Mouse (Mus musculus): ENCODE data around the gene Gltp. TPM values are rescaled to one million over a fixed set of nuclear protein-coding genes. Genes with fewer than 3 reads are reported as not detected.

Gltp gene
- total RNA-seq, 2 experiments from 2014 or later: 20.5 to 23.2 TPM

GRCm38 (mm10) chr5:114707265-114708068, 16.7 kb upstream of the Gltp start, which contains the start of gene Tchp:
Gene Tchp, plus strand, starts transcription at chr5:114707760.
- intact Hi-C loops (cut with DNase I): no loop called here
- DNase-seq (ENCODE audit: extremely low spot score in 1 of 2, low spot score in 2 of 2): peak; percentile 93 to 96

- intact Hi-C loops (cut with DNase I): no loop called here
- no peak for DNase-seq (ENCODE audit: extremely low spot score in 1 of 2, low spot score in 2 of 2)
Observed at GRCm38 (mm10) chr5:114702403-114703392, 11.9 kb upstream of the Gltp start.

DNA sequence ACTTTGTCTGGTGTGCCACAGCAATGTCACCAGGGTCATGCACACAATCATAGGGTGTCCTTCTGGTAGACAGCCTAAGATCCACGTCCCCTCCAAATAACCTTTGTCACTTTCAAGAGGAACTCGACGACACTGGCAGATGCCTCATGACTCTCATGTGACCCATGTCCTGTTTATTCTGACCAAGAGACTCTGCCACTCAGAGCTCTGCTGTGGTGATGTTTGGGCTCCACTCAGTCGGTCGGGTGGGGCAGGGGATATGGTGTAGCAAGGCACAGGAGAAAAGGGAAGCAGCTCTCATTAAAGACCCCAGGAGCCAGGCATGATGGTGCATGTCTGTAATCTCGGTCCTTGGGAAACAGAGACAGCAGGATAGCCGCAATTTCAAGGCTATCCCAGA, 8.2 kb upstream of the Gltp start:
- DNase-seq (ENCODE audit: extremely low spot score in 1 of 2, low spot score in 2 of 2): no peak
- intact Hi-C loops (cut with DNase I): no loop called here

GRCm38 (mm10) chr5:114698044-114698746, 7.4 kb upstream of the Gltp start:
- DNase-seq (ENCODE audit: extremely low spot score in 1 of 2, low spot score in 2 of 2): peak; percentile 74 to 86

DNA sequence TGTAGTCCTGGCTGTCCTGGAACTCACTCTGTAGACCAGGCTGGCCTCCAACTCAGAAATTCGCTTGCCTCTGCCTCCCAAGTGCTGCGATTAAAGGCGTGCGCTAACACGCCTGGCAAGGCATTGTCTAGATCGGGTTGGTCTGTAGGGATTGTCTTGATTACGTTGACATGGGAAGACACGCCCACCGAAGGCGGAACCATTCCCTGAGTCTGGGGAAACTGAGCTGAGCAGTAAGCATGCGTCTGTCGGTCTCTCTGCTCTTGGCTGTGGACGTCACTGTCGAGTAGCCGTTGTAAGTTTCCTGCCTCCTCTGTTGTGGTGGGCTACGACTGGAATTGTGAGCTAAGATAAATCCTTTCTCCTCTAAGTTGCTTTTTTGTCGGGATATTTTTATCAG, 6.2 kb upstream of the Gltp start:
- intact Hi-C loops (cut with DNase I): no loop called here
- DNase-seq (ENCODE audit: extremely low spot score in 1 of 2, low spot score in 2 of 2): no peak

More at GRCm38 (mm10) chr5:114698044-114698746, 7.4 kb upstream of the Gltp start:
- intact Hi-C loops (cut with DNase I): no loop called here

DNA sequence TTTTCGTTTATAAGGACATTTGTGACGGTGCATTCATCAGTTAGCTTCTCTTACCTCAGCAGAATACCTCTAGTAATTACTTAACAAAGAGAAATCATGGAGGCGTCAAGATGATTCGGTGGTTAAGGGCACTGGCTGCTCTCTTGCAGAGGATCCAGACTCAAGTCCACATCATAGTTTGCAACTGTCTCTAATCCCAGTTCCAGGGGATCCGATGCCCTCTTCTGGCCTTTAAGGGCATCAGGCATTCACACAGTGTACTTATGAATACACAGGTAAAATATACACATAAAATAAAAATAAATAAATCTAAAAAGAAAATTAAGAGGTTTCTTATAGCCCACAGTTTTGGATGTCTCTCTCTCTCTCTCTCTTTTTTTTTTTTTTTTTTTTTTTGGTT, 5.0 kb upstream of the Gltp start:
- intact Hi-C loops (cut with DNase I): no loop called here
- DNase-seq (ENCODE audit: extremely low spot score in 1 of 2, low spot score in 2 of 2): no peak

GRCm38 (mm10) chr5:114689700-114690366, 951 bp downstream of the Gltp start:
- intact Hi-C loops (cut with DNase I): loop anchor here (5.0 kb wide), 1 partner anchor 53 kb away; no protein-coding TSS in a partner anchor
- DNase-seq (ENCODE audit: extremely low spot score in 1 of 2, low spot score in 2 of 2): no peak

GRCm38 (mm10) chr5:114688703-114689102, 2.1 kb downstream of the Gltp start:
- intact Hi-C loops (cut with DNase I): no loop called here
- peak in 1 of 2 experiments; percentile 38 for DNase-seq (ENCODE audit: extremely low spot score in 1 of 2, low spot score in 2 of 2)

GRCm38 (mm10) chr5:114687901-114688300, 2.9 kb downstream of the Gltp start:
- intact Hi-C loops (cut with DNase I): no loop called here

GRCm38 (mm10) chr5:114686726-114687210, 4.0 kb downstream of the Gltp start:
- intact Hi-C loops (cut with DNase I): no loop called here

More at GRCm38 (mm10) chr5:114687901-114688300, 2.9 kb downstream of the Gltp start:
- no peak for DNase-seq (ENCODE audit: extremely low spot score in 1 of 2, low spot score in 2 of 2)

GRCm38 (mm10) chr5:114685986-114686385, 4.8 kb downstream of the Gltp start:
- DNase-seq (ENCODE audit: extremely low spot score in 1 of 2, low spot score in 2 of 2): no peak
- intact Hi-C loops (cut with DNase I): no loop called here

More at GRCm38 (mm10) chr5:114686726-114687210, 4.0 kb downstream of the Gltp start:
- DNase-seq (ENCODE audit: extremely low spot score in 1 of 2, low spot score in 2 of 2): no peak

DNA sequence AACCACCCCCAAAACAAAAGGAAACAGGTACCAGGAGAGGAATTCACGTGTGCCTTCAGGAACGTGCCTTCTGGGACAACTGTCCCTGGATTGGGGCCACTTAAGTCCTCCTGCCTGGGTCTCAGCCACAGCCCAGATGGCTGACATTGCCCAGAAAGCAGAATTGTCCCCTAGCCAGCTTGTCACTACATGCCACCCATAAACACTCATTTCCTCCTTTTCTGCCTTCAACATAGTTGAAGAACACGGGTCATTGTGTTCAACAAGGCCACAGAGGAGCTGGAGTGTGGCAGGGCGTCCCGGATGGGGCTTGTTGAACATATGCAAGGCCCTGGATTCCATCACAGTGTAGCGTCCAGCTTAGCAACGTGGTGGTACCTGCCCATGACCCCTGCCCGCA, 9.1 kb downstream of the Gltp start:
- intact Hi-C loops (cut with DNase I): no loop called here

DNA sequence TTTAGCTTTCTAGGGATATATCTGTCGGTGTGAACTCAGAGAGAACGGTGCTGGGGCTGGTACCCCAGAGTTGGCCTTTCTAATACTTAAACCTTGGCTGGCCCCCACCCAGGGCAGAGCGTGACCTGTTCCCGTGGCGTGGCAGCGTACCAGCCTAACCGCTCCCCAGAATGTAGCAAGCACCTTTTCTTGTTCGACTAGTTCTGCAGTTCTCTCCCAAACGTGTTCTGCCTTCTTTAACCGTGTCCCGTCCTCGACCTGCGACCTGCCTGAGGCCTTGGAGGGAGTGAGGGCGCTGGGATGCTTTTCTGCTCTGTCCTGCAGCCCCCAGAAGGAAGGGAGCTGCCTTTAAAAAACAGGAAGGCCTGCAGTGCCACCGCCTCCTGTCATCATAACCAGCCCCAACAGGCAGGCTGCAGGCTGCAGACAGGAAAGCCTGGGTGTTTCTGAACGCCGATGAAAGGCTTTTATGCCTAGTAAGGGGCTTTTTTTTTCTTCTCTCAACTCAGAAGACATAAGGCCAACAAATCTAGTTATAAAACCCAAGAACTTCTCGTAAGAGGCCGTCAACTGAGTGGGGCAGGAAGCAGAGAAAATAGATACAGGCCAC, 10.0 kb downstream of the Gltp start:
- intact Hi-C loops (cut with DNase I): no loop called here
- no peak for DNase-seq (ENCODE audit: extremely low spot score in 1 of 2, low spot score in 2 of 2)

More for the DNA sequence above, 9.1 kb downstream of the Gltp start:
- DNase-seq (ENCODE audit: extremely low spot score in 1 of 2, low spot score in 2 of 2): no peak

DNA sequence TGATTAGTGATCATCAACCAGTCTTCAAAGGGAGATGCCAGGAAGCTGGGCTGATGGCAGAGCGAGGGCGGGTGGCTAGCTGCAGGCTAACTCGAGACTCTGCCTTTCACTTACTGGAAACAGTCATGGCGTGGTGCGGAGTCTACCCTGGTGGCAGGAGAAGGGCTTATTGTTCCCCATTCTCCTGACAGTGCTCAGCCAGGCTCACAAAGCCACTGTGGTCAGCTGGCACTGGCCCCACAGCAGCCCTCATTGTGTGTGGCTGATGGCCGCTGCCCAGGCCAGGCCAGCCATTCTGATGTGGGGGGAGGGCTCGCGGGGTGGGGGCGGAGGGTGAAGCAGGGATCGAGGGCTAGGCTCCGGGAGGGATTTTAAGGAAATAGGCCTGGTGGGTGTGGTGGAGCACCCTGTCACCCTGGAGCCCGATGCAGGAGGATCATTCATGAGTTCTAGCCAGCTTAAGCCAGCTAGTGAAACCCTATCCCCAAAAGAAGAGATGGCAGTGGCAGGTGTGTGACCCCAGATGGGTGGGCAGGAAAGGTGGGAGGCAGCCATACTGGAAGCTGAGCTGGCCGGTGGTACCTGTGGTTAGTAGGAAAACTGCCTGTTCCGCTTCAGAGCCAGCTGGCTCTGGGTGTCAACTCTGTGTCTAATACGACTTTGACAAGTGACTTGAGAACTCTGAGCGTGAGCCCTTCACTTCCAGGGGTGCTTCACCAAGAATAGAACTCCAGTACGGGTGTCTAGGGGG, 10.8 kb downstream of the Gltp start:
- no peak for DNase-seq (ENCODE audit: extremely low spot score in 1 of 2, low spot score in 2 of 2)
- intact Hi-C loops (cut with DNase I): no loop called here

DNA sequence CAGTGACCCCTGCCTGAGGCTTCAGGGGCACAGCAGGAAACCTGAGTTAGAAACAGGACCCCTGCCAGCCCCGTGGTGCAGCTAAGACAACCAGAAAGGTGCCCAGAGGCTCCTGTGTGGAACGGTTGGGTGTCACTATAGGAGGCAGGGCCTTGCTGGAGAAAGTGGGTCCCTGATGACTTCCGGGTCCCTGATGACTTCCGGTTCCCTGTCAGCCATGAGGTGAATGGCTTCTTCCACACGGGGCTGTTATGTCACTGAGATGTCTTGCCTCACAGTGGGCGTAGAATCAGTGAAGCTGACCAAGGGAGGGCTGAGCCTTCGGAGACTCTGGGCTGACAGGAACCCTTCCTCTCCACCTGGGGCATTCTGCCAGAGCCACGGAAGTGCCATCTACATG, 16.2 kb downstream of the Gltp start:
- intact Hi-C loops (cut with DNase I): no loop called here
- no peak for DNase-seq (ENCODE audit: extremely low spot score in 1 of 2, low spot score in 2 of 2)

DNA sequence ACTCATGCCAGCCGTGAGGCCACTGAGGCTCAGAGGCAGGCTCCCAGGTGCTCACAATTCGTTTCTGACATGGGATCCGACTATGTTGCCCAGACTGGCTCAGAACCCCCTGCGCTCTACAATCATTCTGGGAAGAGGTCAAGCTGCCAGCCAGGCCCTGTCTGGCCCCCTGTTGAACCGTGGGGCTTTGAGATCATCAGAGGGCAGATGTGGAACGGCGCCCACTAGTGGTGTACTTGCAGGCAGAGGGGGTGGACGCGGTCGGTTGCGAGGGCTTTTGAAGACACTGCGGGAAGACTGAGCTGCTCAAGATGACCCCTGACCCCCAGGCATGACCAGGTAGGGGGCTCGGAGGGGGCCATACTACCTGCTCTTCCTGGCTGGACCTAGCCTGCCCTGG, 17.7 kb downstream of the Gltp start:
- intact Hi-C loops (cut with DNase I): no loop called here
- no peak for DNase-seq (ENCODE audit: extremely low spot score in 1 of 2, low spot score in 2 of 2)

GRCm38 (mm10) chr5:114669014-114669413, 21.8 kb downstream of the Gltp start:
- intact Hi-C loops (cut with DNase I): loop anchor here (5.0 kb wide), 1 partner anchor 42 kb away; no protein-coding TSS in a partner anchor
- no peak for DNase-seq (ENCODE audit: extremely low spot score in 1 of 2, low spot score in 2 of 2)

All from left cerebral cortex, postnatal 10 days (tissue).